Mouse (Mus musculus) lung, adult 2 months (tissue): ENCODE data around the gene Foxj3.

Experiments used
- CTCF ChIP-seq: fragments of 200-500 bp; IDR thresholded peaks from 2 replicates; pipeline ENCODE4 v1.5.1; 2011; ENCODE audit warnings: mild to moderate bottlenecking, low read length, control low read depth; ENCODE audit not compliant: insufficient read depth
- POLR2A ChIP-seq: fragments of 200-500 bp; IDR thresholded peaks from 2 replicates; pipeline ENCODE4 v1.6.1; 2011; ENCODE audit warnings: low read depth, mild to moderate bottlenecking, control low read depth, low read length, borderline replicate concordance; ENCODE audit errors: extremely low read depth

- TF ChIP-seq CTCF (no peak), POLR2A (no peak)
These were observed 95.9 kb downstream of the Foxj3 start for GRCm38 (mm10) chr4:119632721-119633120.
